Mouse (Mus musculus) lung, postnatal 0 days (tissue): ENCODE data around the gene Sorl1.

ENCODE experiments used
- CTCF ChIP-seq: IDR thresholded peaks from 2 replicates; pipeline ENCODE4 v1.5.1; 2016; ENCODE audit warnings: antibody characterized with exemption, mild to moderate bottlenecking
- EP300 ChIP-seq: IDR thresholded peaks from 2 replicates; pipeline ENCODE4 v1.6.1; 2016; ENCODE audit warnings: antibody characterized with exemption, mild to moderate bottlenecking, control low read depth

DNA sequence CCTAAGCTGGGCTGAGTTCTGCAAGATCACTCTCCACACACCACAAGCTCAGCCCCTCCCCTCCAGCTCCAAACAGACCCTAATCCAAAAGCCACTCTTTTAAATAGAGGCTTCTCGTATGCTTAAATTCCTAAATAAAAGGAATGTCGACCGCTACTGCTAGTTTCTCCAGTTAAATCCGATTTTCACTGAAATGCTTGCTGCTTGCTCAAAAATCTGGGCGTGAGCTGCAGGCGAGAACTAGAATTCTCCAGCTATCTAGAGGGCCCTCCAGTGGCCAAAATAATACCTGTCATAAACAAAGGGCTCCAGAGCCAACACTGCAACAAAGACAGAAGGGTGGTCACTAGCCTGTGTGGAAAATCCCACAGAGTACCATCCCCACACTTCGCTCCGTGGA is 170.6 kb downstream of the Sorl1 start:
- TF ChIP-seq EP300 = no peak
- peak; percentile 73 for TF ChIP-seq CTCF
